Mouse (Mus musculus): ENCODE data around the gene Ggcx. TPM values are rescaled to one million over a fixed set of nuclear protein-coding genes. Genes with fewer than 3 reads are reported as not detected.
"Not testable (repeated sequence)": the region's sequence is repeated elsewhere in the genome, so short reads cannot be mapped to it uniquely, and the experiment has no call there.

Ggcx gene
- polyA plus RNA-seq, 1 experiment from 2014 or later, result 15.3 TPM

- H3K4me3 ChIP-seq, result no peak overlapping the region
- DNase-seq (ENCODE audit: low spot score), result no peak
Observed at GRCm38 (mm10) chr6:72458921-72459320, 44.8 kb downstream of the Ggcx start.

GRCm38 (mm10) chr6:72460036-72460801 is 46.1 kb downstream of the Ggcx start:
- no peak for DNase-seq (ENCODE audit: low spot score)
- Histone ChIP-seq H3K4me3 (no peak overlapping the region), H3K9me3 (replicated peaks) (no peaks in the 10 kb centered on the region), H3K4me1 (peaks cover under 1% of the 10 kb centered on the region; the same call in 1 of the 2 replicates), H3K27ac (replicated peaks) (no peak overlapping the region), H3K27me3 (ENCODE audit: low read depth, poor library complexity, severe bottlenecking) (no peaks in the 10 kb centered on the region), H3K36me3 (no peaks in the 10 kb centered on the region)
- WGBS, result 73% methylated on average over 9 of the region's 9 CpGs

More at GRCm38 (mm10) chr6:72458921-72459320, 44.8 kb downstream of the Ggcx start:
- Histone ChIP-seq H3K36me3 (no peaks in the 10 kb centered on the region), H3K4me1 (peaks cover 11% of the 10 kb centered on the region; the same call in 1 of the 2 replicates), H3K27ac (replicated peaks) (no peak overlapping the region), H3K9me3 (replicated peaks) (no peaks in the 10 kb centered on the region), H3K27me3 (ENCODE audit: low read depth, poor library complexity, severe bottlenecking) (no peaks in the 10 kb centered on the region)
- 83% methylated on average over 5 of the region's 5 CpGs for WGBS

GRCm38 (mm10) chr6:72462550-72463257 is 48.6 kb downstream of the Ggcx start:
- 82% methylated on average over 5 of the region's 5 CpGs for WGBS
- not testable (repeated sequence) for DNase-seq (ENCODE audit: low spot score); H3K9me3 ChIP-seq (replicated peaks); H3K27ac ChIP-seq (replicated peaks); H3K36me3 ChIP-seq; H3K4me3 ChIP-seq; H3K4me1 ChIP-seq; H3K27me3 ChIP-seq (ENCODE audit: low read depth, poor library complexity, severe bottlenecking)

GRCm38 (mm10) chr6:72465361-72466157 is 51.5 kb downstream of the Ggcx start:
- Histone ChIP-seq H3K27me3 (ENCODE audit: low read depth, poor library complexity, severe bottlenecking) (no peaks in the 10 kb centered on the region), H3K4me3 (no peak overlapping the region), H3K27ac (replicated peaks) (no peak overlapping the region), H3K36me3 (no peaks in the 10 kb centered on the region), H3K4me1 (peaks cover 6% of the 10 kb centered on the region; the same call in 1 of the 2 replicates), H3K9me3 (replicated peaks) (no peaks in the 10 kb centered on the region)
- WGBS, result 85% methylated on average over 8 of the region's 8 CpGs
- no peak for DNase-seq (ENCODE audit: low spot score)

- no peaks in the 10 kb centered on the region for H3K36me3 ChIP-seq
- 91% methylated on average over 4 of the region's 4 CpGs for WGBS
- no peak overlapping the region for H3K4me3 ChIP-seq
- H3K27me3 ChIP-seq (ENCODE audit: low read depth, poor library complexity, severe bottlenecking), result no peaks in the 10 kb centered on the region
- no peak overlapping the region for H3K27ac ChIP-seq (replicated peaks)
- no peak for DNase-seq (ENCODE audit: low spot score)
- peaks cover 6% of the 10 kb centered on the region; the same call in 1 of the 2 replicates for H3K4me1 ChIP-seq
- no peaks in the 10 kb centered on the region for H3K9me3 ChIP-seq (replicated peaks)
Observed at GRCm38 (mm10) chr6:72466171-72466570, 52.1 kb downstream of the Ggcx start.

GRCm38 (mm10) chr6:72473264-72474041 is 59.3 kb downstream of the Ggcx start:
- no peak for DNase-seq (ENCODE audit: low spot score)
- 73% methylated on average over 14 of the region's 14 CpGs for WGBS

GRCm38 (mm10) chr6:72475221-72475985 is 61.3 kb downstream of the Ggcx start:
- no peak for DNase-seq (ENCODE audit: low spot score)
- H3K27ac ChIP-seq (replicated peaks), result no peak overlapping the region
- H3K27me3 ChIP-seq (ENCODE audit: low read depth, poor library complexity, severe bottlenecking), result no peaks in the 10 kb centered on the region
- no peak overlapping the region for H3K4me3 ChIP-seq
- H3K36me3 ChIP-seq, result no peaks in the 10 kb centered on the region
- 90% methylated on average over 4 of the region's 4 CpGs for WGBS
- peaks cover 7% of the 10 kb centered on the region for H3K4me1 ChIP-seq
- H3K9me3 ChIP-seq (replicated peaks), result no peaks in the 10 kb centered on the region

More at GRCm38 (mm10) chr6:72473264-72474041, 59.3 kb downstream of the Ggcx start:
- H3K9me3 ChIP-seq (replicated peaks), result no peaks in the 10 kb centered on the region
- H3K4me1 ChIP-seq, result peaks cover 13% of the 10 kb centered on the region
- no peaks in the 10 kb centered on the region for H3K36me3 ChIP-seq
- no peak overlapping the region for H3K27ac ChIP-seq (replicated peaks)
- H3K27me3 ChIP-seq (ENCODE audit: low read depth, poor library complexity, severe bottlenecking), result no peaks in the 10 kb centered on the region
- H3K4me3 ChIP-seq, result no peak overlapping the region

- peaks cover 7% of the 10 kb centered on the region for H3K4me1 ChIP-seq
- WGBS, result 89% methylated on average over 5 of the region's 5 CpGs
Observed at GRCm38 (mm10) chr6:72476836-72477235, 62.7 kb downstream of the Ggcx start.

GRCm38 (mm10) chr6:72477621-72478020 is 63.5 kb downstream of the Ggcx start:
- WGBS, result 86% methylated on average over 3 of the region's 3 CpGs
- Histone ChIP-seq H3K27me3 (ENCODE audit: low read depth, poor library complexity, severe bottlenecking) (no peaks in the 10 kb centered on the region), H3K4me1 (peaks cover 7% of the 10 kb centered on the region), H3K36me3 (no peaks in the 10 kb centered on the region), H3K27ac (replicated peaks) (no peak overlapping the region), H3K4me3 (no peak overlapping the region), H3K9me3 (replicated peaks) (no peaks in the 10 kb centered on the region)
- no peak for DNase-seq (ENCODE audit: low spot score)

More at GRCm38 (mm10) chr6:72476836-72477235, 62.7 kb downstream of the Ggcx start:
- no peak overlapping the region for H3K27ac ChIP-seq (replicated peaks)
- H3K4me3 ChIP-seq, result no peak overlapping the region
- no peaks in the 10 kb centered on the region for H3K36me3 ChIP-seq
- no peaks in the 10 kb centered on the region for H3K9me3 ChIP-seq (replicated peaks)
- no peak for DNase-seq (ENCODE audit: low spot score)
- no peaks in the 10 kb centered on the region for H3K27me3 ChIP-seq (ENCODE audit: low read depth, poor library complexity, severe bottlenecking)

GRCm38 (mm10) chr6:72478691-72479090 is 64.6 kb downstream of the Ggcx start:
- H3K4me1 ChIP-seq; H3K4me3 ChIP-seq; H3K36me3 ChIP-seq; H3K27me3 ChIP-seq (ENCODE audit: low read depth, poor library complexity, severe bottlenecking); H3K9me3 ChIP-seq (replicated peaks); H3K27ac ChIP-seq (replicated peaks); DNase-seq (ENCODE audit: low spot score): not testable (repeated sequence)
- WGBS, result 89% methylated on average over 3 of the region's 3 CpGs

GRCm38 (mm10) chr6:72479645-72480421 is 65.7 kb downstream of the Ggcx start:
- no peaks in the 10 kb centered on the region for H3K27me3 ChIP-seq (ENCODE audit: low read depth, poor library complexity, severe bottlenecking)
- H3K27ac ChIP-seq (replicated peaks), result no peak overlapping the region
- H3K4me3 ChIP-seq, result no peak overlapping the region
- no peak for DNase-seq (ENCODE audit: low spot score)
- H3K36me3 ChIP-seq, result no peaks in the 10 kb centered on the region
- 91% methylated on average over 12 of the region's 12 CpGs for WGBS
- H3K4me1 ChIP-seq, result no peaks in the 10 kb centered on the region
- no peaks in the 10 kb centered on the region for H3K9me3 ChIP-seq (replicated peaks)
